Mouse (Mus musculus) neural tube, embryonic 15.5 days (tissue): ENCODE measurements around the gene 3100002H09Rik. TPM values are rescaled to one million over a fixed set of nuclear protein-coding genes. Genes with fewer than 3 reads are reported as not detected.
A peak's percentile ranks its signal among the peaks of the same experiment; 100 is the strongest.

Experiments used
- ATAC-seq: fragments of 200-750 bp; cut with Nextera tagmentation; 2 replicates; pipeline ENCODE4 v1.8.0; 2017; ENCODE audit warnings: mild to moderate bottlenecking, moderate TSS enrichment, moderate library complexity; ENCODE audit not compliant: low FRiP score
- H3K27ac ChIP-seq: fragments of 300-500 bp; sonication (generic); replicated peaks from 2 replicates; pipeline ENCODE4 v1.5.1; 2015; ENCODE audit warnings: mild to moderate bottlenecking, inconsistent platforms
- H3K27me3 ChIP-seq: fragments of 300-500 bp; sonication (generic); replicated peaks from 2 replicates; pipeline ENCODE4 v1.6.1; 2015; ENCODE audit warnings: inconsistent platforms
- H3K36me3 ChIP-seq: fragments of 300-500 bp; sonication (generic); 2 replicates; pipeline ENCODE4 v1.6.1; 2015; ENCODE audit warnings: inconsistent platforms
- H3K4me1 ChIP-seq: fragments of 300-500 bp; sonication (generic); 2 replicates; pipeline ENCODE4 v1.6.1; 2015; ENCODE audit warnings: inconsistent platforms
- H3K4me2 ChIP-seq: fragments of 300-500 bp; sonication (generic); 2 replicates; pipeline ENCODE4 v1.6.1; 2015; ENCODE audit warnings: inconsistent platforms, mild to moderate bottlenecking, moderate library complexity
- H3K4me3 ChIP-seq: fragments of 300-500 bp; sonication (generic); replicated peaks from 2 replicates; pipeline ENCODE4 v1.5.1; 2015; ENCODE audit warnings: mild to moderate bottlenecking, inconsistent platforms
- H3K9ac ChIP-seq: fragments of 300-500 bp; sonication (generic); replicated peaks from 2 replicates; pipeline ENCODE4 v1.6.1; 2015; ENCODE audit warnings: mild to moderate bottlenecking, inconsistent platforms
- H3K9me3 ChIP-seq: fragments of 300-500 bp; sonication (generic); replicated peaks from 2 replicates; pipeline ENCODE4 v1.6.1; 2016; ENCODE audit warnings: inconsistent platforms
- WGBS: fragments of 180-500 bp; shearing (Covaris S2); methylation state at CpG from one replicate; pipeline ENCODE4 v1.1.7; 2015; ENCODE audit warnings: mixed read lengths; 5-methylcytosine and 5-hydroxymethylcytosine counted together
- polyA plus RNA-seq: library from polyadenylated mRNA; unstranded; fragments of >200 nt; fragmentation: Nextera tagmentation; extraction: Ambion mirVana; gene quantifications from 2 replicates; pipeline ENCODE4 v1.2.1, GENCODE M21; 2015

3100002H09Rik gene
- 0.28 and 0.42 TPM in 2 replicates for polyA plus RNA-seq

DNA sequence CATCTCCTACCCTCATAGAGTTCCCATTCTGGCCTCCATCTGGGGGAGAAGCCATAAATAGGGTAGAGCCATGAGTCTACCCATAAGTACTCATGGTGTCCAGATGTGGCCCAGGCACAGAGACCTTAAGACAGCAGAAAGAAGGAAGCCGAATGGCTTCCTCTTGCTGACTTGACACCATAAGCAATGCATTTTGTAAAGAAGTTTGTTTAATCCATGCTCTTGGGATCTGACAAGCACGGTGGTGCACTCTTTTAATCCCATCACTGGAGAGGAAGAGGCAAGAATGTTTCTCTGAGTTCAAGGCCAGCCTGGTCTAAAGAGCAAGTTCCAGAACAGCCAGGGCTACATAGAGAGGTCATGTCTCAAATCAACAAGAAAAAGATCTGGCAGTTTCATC is at the start of gene 3100002H09Rik:
TSS of gene 3100002H09Rik (minus strand) at position 101 of the 400 bp plus-strand sequence.
- no peak within 1 kb of the TSS for H3K27ac ChIP-seq
- peaks cover 19% of the 10 kb centered on the region for H3K4me1 ChIP-seq
- H3K27me3 ChIP-seq, result peaks cover 29% of the 10 kb centered on the region
- H3K36me3 ChIP-seq, result no peaks in the 10 kb centered on the region
- no peak for ATAC-seq
- WGBS, result 90% methylated on average over 2 of the region's 2 CpGs
- no peaks in the 10 kb centered on the region for H3K9me3 ChIP-seq
- H3K4me2 ChIP-seq, result no peak within 1 kb of the TSS
- H3K9ac ChIP-seq, result no peak within 1 kb of the TSS
- H3K4me3 ChIP-seq, result no peak within 1 kb of the TSS

DNA sequence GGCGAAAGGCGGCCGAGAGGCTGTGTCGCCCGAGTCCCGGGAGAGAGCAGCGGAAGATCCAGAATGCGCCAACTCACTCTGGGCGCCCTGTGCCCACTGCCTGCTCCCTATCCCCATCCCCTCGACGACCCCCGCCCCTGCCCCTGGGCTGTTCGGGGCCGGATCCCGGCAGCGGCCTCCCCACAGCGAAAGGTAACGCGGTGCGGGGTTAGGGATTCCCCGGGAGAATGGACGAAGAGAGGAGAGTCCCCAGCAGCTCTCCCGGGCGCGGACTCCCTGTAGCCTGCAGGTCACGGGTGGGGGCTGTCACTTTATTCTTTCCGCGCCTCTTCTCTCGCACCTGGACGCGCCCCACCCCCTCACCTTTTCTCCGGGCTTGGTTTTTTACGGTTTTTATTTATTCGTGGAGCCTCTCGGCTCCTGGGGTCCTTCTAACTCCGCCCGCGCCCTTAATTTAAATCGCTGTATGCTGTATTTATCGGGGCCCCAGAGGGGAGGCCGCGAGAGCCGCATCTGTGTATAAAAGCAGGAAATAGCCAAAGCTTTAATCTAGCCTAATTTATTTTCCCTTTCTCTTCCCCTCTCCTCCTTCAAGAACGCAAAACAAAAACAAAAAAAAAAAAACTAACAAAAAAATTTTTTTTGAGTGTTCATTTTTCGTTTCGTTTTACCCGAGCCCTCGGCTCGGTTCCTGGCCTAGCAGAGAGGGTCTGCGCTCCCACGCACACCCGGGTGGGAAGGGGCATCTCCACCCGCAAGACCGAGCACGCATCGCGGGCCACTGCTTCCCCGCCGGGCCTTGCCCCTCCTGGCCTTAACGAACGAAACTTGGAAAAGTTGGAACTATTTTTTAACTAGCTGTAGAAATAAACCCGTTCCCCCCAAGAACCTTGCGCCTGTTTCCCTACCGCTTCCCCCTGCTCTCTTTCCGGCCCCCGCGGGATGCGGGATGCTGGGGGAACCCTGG is 48.9 kb upstream of the 3100002H09Rik start:
- no peak overlapping the region for H3K27ac ChIP-seq
- 2% methylated on average over 68 of the region's 68 CpGs for WGBS
- H3K27me3 ChIP-seq, result peaks cover 85% of the 10 kb centered on the region
- no peak overlapping the region for H3K9ac ChIP-seq
- H3K4me1 ChIP-seq, result peaks cover 43% of the 10 kb centered on the region
- no peaks in the 10 kb centered on the region for H3K9me3 ChIP-seq
- H3K4me2 ChIP-seq, result peak overlapping the region; percentile 94
- ATAC-seq, result no peak
- peak overlapping the region; percentile 60 for H3K4me3 ChIP-seq
- no peaks in the 10 kb centered on the region for H3K36me3 ChIP-seq

DNA sequence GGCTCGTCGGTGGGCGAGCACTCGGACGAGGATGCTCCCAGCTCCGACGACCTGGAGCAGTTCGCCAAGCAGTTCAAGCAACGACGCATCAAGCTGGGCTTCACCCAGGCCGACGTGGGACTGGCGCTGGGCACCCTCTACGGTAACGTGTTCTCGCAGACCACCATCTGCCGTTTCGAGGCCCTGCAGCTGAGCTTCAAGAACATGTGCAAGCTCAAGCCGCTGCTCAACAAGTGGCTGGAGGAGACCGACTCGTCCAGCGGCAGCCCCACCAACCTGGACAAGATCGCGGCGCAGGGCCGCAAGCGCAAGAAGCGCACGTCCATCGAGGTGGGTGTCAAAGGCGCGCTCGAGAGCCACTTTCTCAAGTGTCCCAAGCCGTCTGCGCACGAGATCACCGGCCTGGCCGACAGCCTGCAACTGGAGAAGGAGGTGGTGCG is 47.8 kb upstream of the 3100002H09Rik start:
- WGBS, result 1% methylated on average over 32 of the region's 39 CpGs
- Histone ChIP-seq H3K27me3 (peaks cover 86% of the 10 kb centered on the region), H3K4me2 (peak overlapping the region; percentile 94), H3K4me1 (peaks cover 35% of the 10 kb centered on the region), H3K27ac (no peak overlapping the region), H3K9me3 (no peaks in the 10 kb centered on the region), H3K4me3 (peak overlapping the region; percentile 60), H3K9ac (peak overlapping the region; percentile 14; the same call in 1 of the 2 replicates), H3K36me3 (no peaks in the 10 kb centered on the region)
- no peak for ATAC-seq

DNA sequence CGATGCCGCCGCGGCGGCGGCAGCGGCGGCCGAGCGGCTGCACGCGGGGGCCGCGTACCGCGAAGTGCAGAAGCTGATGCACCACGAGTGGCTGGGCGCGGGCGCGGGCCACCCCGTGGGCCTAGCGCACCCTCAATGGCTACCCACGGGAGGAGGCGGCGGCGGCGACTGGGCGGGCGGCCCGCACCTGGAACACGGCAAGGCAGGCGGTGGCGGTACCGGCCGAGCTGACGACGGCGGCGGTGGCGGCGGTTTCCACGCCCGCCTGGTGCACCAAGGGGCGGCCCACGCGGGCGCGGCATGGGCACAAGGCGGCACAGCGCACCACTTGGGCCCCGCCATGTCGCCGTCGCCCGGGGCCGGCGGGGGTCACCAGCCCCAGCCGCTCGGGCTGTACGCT is 47.2 kb upstream of the 3100002H09Rik start:
- H3K9me3 ChIP-seq, result no peaks in the 10 kb centered on the region
- under 1% methylated on average over 33 of the region's 61 CpGs for WGBS
- H3K27ac ChIP-seq, result no peak overlapping the region
- H3K9ac ChIP-seq, result peak overlapping the region; percentile 35
- peaks cover 86% of the 10 kb centered on the region for H3K27me3 ChIP-seq
- H3K4me2 ChIP-seq, result peak overlapping the region; percentile 94
- peaks cover 39% of the 10 kb centered on the region for H3K4me1 ChIP-seq
- H3K4me3 ChIP-seq, result peak overlapping the region; percentile 60
- peak; percentile 16 for ATAC-seq
- H3K36me3 ChIP-seq, result no peaks in the 10 kb centered on the region

DNA sequence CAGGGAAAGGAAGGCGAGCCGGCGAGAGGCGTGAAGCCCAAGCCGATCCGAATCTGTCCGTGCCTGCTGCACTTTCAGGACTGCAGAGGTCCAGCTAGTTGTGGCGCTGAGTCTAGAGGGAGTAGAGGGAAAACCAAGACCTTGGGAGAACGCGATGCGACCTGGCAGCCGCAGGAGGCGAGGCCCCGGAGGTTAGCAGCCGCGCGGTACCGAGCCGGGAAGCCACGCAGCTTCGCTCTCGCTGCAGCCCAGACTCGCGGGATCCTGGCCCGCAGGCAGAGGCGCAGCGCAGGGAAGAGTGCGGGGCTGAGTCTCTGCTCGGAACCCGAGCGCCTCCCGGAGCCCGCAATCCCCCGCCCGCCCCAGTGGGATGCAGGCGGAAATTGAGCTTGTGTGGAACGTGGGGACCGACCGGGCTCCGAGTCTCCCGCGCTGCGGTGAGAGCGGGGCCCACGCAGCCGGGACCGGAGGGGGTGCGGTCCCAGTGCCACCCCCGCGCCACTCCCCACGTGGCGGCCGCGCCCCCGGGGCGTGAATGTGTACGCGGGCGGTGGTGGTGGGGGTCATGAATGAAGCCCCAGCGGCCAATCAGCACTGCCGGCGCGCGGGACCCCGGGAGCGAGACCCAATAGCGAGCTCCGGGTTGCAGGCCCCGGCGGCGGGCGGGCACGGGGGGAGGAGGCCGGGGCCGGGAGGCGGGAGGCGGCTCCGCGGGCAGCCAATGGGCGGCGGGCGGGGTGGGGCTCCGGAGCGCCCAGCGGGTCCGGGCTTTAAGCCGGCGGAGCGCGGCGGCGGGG is 46.4 kb upstream of the 3100002H09Rik start:
- peak; percentile 94 for ATAC-seq
- peaks cover 79% of the 10 kb centered on the region for H3K27me3 ChIP-seq
- under 1% methylated on average over 75 of the region's 92 CpGs for WGBS

DNA sequence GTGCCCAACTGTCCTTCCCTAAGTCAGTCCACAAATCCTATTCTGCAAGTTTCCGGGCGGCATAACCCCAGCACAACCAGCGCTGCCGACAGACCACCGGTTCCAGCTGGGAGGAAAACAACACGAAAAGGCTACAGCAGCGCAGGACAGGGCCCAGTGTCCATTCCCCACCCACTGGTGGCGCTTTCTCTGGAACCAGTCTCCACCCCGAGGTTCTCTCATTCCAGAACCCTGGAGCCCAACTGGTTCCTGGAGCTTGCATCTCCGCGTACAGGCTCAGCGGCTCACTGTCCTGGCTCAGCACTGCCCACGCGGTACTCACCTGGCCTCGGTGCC is 45.9 kb upstream of the 3100002H09Rik start, which contains the start of gene Pou3f1:
TSS of gene Pou3f1 (plus strand) at position 290 of the 336 bp plus-strand sequence.
- 2% methylated on average over 15 of the region's 15 CpGs for WGBS
- peaks cover 73% of the 10 kb centered on the region for H3K27me3 ChIP-seq
- no peaks in the 10 kb centered on the region for H3K9me3 ChIP-seq
- peaks cover 44% of the 10 kb centered on the region for H3K4me1 ChIP-seq
- no peaks in the 10 kb centered on the region for H3K36me3 ChIP-seq
- peak within 1 kb of the TSS; percentile 94 for H3K4me2 ChIP-seq
- no peak for ATAC-seq
- peak within 1 kb of the TSS; percentile 35 for H3K9ac ChIP-seq
- peak within 1 kb of the TSS; percentile 60 for H3K4me3 ChIP-seq
- H3K27ac ChIP-seq, result no peak within 1 kb of the TSS; the same call in 1 of the 2 replicates

More for the DNA sequence above, 46.4 kb upstream of the 3100002H09Rik start:
- Histone ChIP-seq H3K4me2 (peak overlapping the region; percentile 94), H3K4me1 (peaks cover 44% of the 10 kb centered on the region), H3K9ac (peak overlapping the region; percentile 35), H3K4me3 (peak overlapping the region; percentile 60), H3K36me3 (no peaks in the 10 kb centered on the region), H3K9me3 (no peaks in the 10 kb centered on the region), H3K27ac (no peak overlapping the region; the same call in 1 of the 2 replicates)

DNA sequence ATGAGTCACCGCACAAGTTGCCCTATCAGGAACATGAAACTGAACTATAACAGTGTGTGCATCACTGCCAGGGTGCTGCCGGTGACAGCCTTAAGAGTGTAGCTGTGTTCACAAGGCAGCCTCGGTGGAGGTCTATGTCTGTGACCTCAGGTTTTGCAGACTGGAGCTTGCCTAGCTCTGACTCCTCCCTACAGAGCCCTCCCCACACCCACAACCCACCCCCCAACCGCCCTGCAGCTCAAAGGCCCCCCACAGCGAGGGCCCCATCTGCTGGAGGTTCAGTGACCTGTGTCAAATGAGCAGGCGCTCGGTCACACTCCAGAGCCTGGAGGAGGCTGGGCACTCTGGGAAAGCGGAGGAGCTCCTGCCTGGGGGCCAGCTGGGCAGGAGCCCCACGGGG is 42.3 kb upstream of the 3100002H09Rik start:
- no peaks in the 10 kb centered on the region for H3K36me3 ChIP-seq
- H3K27me3 ChIP-seq, result peaks cover 68% of the 10 kb centered on the region
- WGBS, result 7% methylated on average over 9 of the region's 9 CpGs

DNA sequence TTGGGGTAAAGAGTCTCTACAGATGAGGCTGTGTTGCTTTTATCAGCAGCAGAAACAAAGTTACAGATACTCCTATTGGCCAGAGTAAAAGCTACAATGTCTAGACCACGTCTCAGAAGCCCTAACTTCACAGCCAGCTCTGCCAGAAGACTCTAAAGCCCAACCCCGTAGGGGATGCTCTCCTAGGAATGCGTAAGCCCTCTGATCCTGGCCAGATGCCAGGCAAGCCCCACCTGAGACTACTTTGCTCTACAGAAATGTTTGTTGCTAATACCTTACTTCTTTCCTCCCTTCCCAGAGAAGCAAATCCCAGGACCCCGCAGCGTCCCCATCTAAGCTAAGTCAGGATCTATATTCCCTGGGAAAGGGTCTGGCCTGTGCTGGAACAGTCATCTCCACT is 37.3 kb upstream of the 3100002H09Rik start:
- Histone ChIP-seq H3K27ac (no peak overlapping the region), H3K4me2 (no peak overlapping the region), H3K9ac (no peak overlapping the region), H3K4me1 (peaks cover 12% of the 10 kb centered on the region), H3K4me3 (no peak overlapping the region), H3K36me3 (no peaks in the 10 kb centered on the region), H3K9me3 (no peaks in the 10 kb centered on the region), H3K27me3 (peaks cover 40% of the 10 kb centered on the region)
- 36% methylated on average over 5 of the region's 5 CpGs for WGBS
- ATAC-seq, result no peak

More for the DNA sequence above, 42.3 kb upstream of the 3100002H09Rik start:
- H3K4me2 ChIP-seq, result no peak overlapping the region; the same call in 1 of the 2 replicates
- H3K9ac ChIP-seq, result no peak overlapping the region
- no peak overlapping the region for H3K4me3 ChIP-seq
- H3K27ac ChIP-seq, result no peak overlapping the region
- H3K9me3 ChIP-seq, result no peaks in the 10 kb centered on the region
- no peak for ATAC-seq
- H3K4me1 ChIP-seq, result peaks cover 23% of the 10 kb centered on the region

DNA sequence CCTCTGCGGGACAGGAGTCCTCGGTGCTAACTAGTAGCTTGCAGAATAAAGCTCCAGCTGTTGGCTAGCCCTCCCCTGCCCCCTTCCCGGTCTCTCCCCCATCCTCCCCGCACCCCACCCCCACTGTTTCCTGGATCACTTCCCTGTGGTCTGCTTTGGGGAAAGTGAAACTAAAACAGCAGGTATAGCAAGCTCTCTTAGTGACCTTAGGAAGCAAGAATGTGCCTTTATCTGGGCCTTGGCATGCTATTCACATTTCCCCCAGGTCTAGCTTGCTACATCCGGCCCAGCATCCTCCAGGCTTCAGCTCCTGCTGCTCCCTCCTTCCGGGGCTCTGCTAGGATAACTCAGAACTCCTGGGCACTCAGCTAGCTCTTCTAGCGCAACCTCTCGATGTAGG is 36.0 kb upstream of the 3100002H09Rik start:
- Histone ChIP-seq H3K9ac (no peak overlapping the region), H3K4me1 (peaks cover 5% of the 10 kb centered on the region), H3K4me3 (no peak overlapping the region), H3K27ac (no peak overlapping the region), H3K27me3 (peaks cover 42% of the 10 kb centered on the region), H3K4me2 (no peak overlapping the region; the same call in 1 of the 2 replicates), H3K36me3 (no peaks in the 10 kb centered on the region), H3K9me3 (no peaks in the 10 kb centered on the region)
- 26% methylated on average over 8 of the region's 8 CpGs for WGBS
- ATAC-seq, result no peak

DNA sequence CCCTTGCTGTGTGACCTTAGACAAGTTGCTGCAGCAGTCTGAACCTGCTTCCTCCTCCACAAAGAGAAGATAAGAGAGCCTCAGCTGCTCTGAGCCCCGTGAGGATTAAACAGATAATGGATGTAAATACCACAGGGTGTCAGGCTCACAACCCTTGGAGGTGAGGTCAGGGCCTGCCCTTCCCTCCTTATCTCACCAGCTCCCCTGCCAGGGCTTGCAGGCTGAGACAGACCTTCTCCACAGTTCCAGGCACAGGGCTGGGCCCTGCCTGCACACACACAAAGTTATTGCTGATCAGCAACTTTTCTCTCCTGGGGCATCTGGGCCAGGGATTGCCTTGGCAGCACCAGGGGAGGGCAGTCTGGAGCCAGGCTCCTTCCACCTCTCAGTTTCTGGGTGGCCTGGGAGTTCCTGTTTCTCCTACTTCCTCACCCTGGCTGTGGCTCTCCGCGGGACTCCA is 34.4 kb upstream of the 3100002H09Rik start:
- Histone ChIP-seq H3K36me3 (no peaks in the 10 kb centered on the region), H3K9ac (no peak overlapping the region), H3K4me2 (no peak overlapping the region), H3K27ac (no peak overlapping the region), H3K9me3 (no peaks in the 10 kb centered on the region), H3K4me3 (no peak overlapping the region), H3K4me1 (peaks cover 5% of the 10 kb centered on the region), H3K27me3 (peaks cover 43% of the 10 kb centered on the region)
- ATAC-seq, result no peak
- 28% methylated on average over 3 of the region's 3 CpGs for WGBS

DNA sequence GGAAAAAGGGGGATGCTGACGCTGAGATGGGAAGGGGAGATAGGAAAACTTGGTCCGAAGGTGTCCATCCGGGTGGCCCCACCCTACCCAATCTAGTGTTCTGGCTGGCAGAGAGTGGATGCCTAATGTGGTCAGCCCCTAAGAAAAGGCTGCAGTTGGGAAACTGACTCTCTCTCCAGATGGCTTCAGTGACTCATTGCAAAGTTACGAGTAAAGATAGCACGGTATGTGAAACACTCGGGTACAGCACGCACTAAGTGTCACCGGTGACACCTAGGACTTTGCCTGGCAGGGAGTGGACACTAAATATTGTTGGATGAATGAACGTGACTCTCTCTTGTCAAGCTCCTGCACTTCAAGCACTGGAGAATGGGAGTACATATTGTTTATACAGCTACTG is 33.3 kb upstream of the 3100002H09Rik start:
- peaks cover 43% of the 10 kb centered on the region for H3K27me3 ChIP-seq
- no peak overlapping the region for H3K4me3 ChIP-seq
- H3K9me3 ChIP-seq, result no peaks in the 10 kb centered on the region
- no peak for ATAC-seq
- H3K4me2 ChIP-seq, result no peak overlapping the region
- no peak overlapping the region for H3K27ac ChIP-seq
- no peak overlapping the region for H3K9ac ChIP-seq
- no peaks in the 10 kb centered on the region for H3K36me3 ChIP-seq
- 90% methylated on average over 9 of the region's 9 CpGs for WGBS
- H3K4me1 ChIP-seq, result peaks cover 9% of the 10 kb centered on the region
